Mouse (Mus musculus): ENCODE measurements at regions not wholly inside any gene's neighbourhood (a gene's known extent, or its start where the extent isn't known, plus 50 kb on each side); places are given as distances from the start of the nearest gene placed in this dataset.

DNA sequence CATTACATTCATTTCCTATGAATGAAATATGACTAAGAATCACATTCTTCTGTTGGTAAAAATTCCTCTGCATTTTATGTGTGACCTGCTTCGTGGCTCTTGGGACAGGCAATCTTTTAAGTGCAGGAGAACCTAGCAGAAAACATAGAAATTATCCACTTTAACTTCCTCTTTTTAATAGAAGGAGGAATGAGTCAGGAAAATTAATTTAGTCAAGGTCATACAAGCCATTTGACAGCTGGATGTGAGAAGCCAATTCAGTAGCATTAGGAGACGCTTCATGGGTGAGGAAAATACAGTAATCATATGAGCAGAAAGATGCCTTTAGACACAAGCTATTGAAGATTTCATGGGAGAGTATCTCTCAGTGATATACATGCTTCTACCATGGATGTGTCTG lies 287.1 kb upstream of the Celf2 start:
- TF ChIP-seq CTCF (conservative IDR thresholded peaks at IDR 0.05; ENCODE audit: low read length) = no peak
- no peak for TF ChIP-seq POU5F1 (IDR thresholded peaks at IDR 0.05; ENCODE audit: borderline replicate concordance, low read length)
- no peak for TF ChIP-seq NANOG (IDR thresholded peaks at IDR 0.05; ENCODE audit: borderline replicate concordance, low read length)

All from E14TG2a.4 (cell line).